Mouse (Mus musculus) G1E-ER4 (cell line): ENCODE results near the gene Gm20388. TPM values are rescaled to one million over a fixed set of nuclear protein-coding genes. Genes with fewer than 3 reads are reported as not detected.

Experiments used
- GATA1 ChIP-seq: IDR thresholded peaks from one replicate; pipeline ENCODE4 v1.8.0; 2012; ENCODE audit warnings: low read length, inconsistent platforms
- polyA plus RNA-seq: library from polyadenylated mRNA; stranded (reverse); fragments of >175 nt; gene quantifications from 2 replicates; pipeline ENCODE4 v1.2.3, GENCODE M21; 2012

Gm20388 gene
- polyA plus RNA-seq, 1 experiment, result not detected

DNA sequence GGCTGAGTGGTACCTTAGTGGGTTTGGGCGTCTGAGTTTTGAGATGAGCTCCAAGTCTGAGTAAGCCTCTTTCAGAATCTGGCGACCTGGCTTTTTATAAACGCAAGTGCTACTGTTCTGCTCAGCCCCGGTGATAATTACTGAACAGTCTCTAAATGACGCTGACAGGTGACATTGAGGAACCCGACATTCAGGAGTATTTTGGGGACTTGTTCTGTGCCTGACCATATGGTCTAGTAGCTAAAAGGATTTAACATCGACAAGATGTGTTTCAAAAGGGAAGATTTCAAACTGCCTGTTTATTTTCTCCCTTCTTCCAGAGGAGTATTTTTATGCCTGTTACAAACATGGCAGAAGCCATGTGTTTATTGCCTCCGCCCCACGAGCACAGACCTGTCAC is 4382.3 kb downstream of the Gm20388 start:
- no peak for TF ChIP-seq GATA1

DNA sequence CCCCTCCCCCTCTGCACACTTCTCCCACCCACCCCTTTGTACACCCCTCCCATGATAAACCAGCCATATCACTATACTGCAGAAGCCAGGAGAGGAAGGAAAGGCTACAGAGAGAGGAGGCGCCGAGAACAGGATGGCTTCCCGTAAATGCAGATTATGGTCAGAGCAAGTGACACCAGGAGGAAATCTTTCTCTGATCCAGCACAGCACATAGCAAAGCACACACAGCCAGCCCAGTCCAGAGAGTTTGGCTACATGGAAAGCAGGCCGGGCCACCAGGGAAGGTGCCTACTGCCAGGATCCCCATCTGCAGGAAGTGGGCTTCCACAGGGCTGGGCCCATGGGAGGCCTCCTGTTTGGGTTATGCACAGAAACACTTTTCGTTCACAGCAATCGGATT is 4383.8 kb downstream of the Gm20388 start:
- TF ChIP-seq GATA1, result no peak

DNA sequence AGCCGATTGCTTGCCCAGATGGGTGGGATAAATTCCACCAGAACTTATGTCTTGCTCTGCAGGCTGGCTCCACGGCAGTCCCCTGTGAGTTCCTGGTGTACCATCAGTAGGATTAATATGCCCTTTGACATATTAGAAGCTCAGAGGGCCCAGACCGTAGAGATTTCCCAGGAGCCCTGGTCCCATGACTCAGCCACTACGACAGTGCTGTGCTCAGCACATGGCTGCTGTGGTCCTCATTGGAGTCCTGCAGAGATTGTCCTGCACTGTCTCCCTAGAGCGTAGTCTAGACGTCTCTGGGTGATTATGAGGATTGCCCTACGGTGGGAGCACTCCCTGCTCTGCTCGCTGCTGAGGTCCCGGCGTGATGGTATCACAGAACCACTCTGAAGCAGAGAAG is 4384.3 kb downstream of the Gm20388 start:
- TF ChIP-seq GATA1, result no peak

DNA sequence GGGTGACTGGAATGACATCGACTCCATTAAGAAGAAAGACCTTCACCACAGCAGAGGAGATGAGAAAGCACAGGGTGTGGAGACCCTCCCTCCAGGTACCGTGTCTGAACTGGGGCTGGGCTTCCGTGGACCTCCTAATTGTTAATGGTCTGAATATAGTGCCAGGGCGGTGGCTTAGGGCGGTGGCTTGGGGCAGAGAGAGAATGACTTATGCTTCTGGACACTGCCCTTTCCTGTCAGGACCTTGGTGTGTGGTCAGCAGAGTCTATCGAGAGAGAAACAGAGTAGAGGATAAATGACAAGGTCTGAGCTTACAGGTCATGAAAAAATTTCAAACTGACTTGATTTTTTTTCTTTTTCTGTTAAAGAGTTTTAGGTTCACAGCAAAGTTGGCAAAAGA is 4384.7 kb downstream of the Gm20388 start:
- no peak for TF ChIP-seq GATA1

DNA sequence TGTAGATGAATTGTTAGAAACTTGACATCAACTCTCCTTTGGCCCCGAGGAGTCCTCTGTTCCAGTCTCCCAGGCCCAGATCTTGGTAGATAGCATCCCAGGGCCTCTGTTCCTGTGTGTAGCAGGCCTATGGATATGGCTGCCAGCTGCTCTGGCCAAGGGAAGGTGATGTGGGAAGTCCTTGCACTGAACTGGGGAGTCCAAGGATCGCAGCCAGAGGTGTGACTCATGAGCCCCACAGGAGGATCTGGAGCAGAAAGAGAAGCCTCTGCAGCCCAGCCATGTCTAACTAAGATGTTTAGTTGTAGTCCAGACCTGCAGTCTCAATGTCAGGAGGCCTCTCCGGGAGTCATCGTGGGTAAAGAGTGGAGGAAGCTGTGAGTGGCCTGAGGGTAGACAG is 4390.9 kb downstream of the Gm20388 start:
- no peak for TF ChIP-seq GATA1

DNA sequence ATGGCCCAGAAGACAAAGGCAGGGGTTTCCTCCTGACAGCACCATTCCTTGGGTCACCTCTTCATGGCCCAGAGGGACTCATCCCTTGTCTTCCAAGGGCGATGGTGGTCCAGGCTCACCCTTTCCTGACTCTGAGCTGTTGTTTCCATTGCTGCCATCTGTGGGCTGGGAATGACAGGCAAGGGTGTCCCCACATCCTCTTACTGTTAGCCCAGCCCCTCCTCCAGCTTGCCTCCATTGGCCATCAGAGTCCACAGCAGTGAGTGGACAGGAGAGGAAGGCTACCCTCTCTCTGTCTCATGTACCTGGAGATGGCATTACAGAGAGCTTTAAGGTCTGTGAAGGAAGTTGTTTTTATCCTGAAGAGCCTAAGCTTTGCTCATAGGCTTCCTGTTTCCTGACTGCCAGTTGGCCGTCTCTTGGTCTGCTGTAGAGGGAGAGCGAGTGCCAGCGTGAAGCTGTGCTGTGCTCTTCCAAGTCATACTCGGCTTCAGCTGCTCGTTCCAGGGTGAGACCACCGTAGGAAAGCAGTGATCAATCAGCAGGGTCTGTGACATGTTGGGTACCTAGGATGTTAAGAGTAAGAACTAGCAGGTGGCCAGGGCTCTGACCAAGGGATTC is 4391.4 kb downstream of the Gm20388 start:
- TF ChIP-seq GATA1, result no peak

DNA sequence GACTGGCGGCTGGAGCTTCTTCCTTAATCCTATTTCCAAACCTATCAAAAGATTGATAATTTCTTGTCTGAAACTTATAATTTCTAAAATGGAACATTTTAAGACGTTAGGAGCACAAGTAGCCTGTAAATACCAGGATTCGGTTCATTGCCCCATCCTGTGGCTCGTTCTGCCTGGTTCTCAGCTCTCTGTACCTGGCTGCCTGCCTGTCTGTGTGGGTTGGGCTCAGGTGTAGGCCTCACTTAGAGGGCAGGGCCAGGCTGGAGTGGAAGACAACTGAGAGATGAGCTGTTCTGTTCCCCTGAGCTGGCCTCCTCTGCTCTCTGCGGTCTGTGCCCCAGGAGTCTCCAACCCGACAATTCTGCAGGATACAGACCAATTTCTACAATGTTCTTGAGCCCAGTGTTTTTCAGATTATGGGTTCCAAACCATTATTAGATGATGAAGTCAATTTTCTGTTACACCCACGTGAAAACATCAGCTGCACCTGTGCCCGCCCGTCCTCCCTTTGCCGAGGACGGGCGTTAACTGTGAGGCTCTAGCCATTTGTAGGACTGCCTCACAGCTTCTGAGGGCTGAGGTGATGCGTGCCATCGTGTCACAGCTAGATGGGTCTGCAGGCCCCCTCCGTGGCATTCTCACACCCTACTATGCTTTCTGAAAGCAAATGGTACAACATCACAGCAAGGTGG is 4392.7 kb downstream of the Gm20388 start:
- TF ChIP-seq GATA1, result no peak

DNA sequence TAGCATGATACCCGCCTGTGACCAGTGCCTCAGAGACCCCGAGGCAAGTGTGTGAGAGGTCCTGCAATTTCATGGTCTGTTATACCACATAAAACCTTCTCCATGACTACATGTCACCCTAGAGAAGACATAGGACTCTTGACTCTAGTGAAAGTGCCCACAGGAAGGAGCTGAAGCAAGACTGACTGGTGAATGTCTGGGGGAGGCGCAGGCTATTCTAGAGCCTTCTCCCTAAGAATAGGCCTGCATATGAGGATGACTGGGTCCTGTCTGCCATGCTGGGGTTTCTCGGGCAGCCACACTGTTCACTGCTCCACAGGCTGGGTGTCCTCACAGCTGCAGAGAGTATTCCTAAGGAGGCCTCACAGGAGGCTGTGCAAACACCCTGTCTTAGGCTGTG is 4393.5 kb downstream of the Gm20388 start:
- no peak for TF ChIP-seq GATA1

DNA sequence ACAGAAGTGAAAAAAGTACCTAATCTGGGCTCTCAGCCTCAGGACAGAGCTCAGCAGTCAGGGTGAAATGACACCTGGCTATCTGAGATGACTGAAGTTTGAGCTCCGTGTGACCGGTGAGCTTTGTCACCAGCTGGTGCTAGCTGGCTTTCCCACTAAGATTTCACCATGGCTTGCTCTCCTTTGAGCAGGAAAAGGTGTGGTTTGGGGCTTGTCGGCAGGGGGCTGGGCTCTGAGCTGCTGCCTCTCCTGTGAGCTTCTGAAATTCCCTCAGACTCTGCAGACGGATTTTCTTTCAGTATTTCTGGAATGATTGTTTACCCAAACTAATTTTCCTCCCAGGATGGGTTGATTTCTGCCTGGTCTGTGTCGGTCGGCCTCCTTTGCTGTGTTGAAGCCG is 4395.9 kb downstream of the Gm20388 start:
- TF ChIP-seq GATA1, result no peak

DNA sequence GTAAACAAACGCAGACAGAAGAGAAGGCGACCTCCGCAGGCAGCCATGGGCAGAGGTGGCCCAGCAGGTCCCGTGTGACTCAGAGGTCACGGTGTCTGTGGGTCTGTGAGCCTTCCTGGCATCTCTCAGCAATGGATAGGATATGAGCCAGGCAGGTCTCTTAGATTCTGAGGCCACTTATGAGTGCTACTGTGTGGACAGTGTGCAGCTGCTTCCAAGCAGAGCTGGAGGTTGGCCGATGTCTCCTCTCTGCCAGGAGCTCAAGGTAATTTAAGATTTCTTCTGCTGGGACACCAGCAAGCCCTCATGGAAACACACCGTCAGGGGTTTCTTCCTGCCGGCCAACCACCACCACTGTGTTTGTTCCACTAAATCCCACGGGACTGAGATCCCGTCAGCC is 4397.1 kb downstream of the Gm20388 start:
- TF ChIP-seq GATA1, result no peak

DNA sequence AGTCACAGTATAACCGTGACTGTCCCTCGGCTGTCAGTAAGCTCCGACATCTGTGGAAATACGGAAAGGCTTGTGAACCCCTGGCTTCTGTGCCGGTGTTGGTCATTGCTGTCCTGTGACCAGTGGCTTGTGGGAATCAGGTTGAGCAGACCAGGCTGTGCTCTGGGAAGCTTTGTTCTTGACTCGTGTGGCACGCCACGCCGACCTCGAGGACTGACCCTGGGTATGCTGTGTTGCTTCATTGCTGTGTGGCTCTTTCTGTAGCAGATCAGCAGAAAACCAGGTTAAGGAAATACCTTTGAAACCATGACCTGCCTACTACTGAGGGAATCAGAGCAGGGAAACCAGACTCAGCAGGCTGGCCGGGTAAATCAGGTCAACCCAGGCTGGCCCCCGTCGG is 4399.9 kb downstream of the Gm20388 start:
- no peak for TF ChIP-seq GATA1

DNA sequence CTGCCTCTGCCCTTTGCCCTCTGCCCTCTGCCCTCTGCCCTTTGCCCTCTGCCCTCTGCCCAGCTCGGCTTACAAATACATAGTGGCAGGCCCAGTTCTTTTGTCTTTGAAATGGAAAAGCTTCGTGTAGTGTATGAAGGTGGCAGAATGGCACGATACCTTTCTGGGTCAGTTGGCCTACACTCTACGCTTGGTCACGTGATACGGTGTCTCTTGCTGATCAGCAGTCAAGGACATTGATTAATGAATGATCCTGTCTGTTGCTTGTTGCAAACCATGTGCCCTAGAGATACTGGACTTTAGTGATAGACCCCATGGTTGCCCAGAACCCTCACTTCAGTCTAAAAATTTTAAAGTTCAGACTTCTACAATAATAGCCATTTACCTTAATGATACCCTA is 4400.5 kb downstream of the Gm20388 start:
- no peak for TF ChIP-seq GATA1

DNA sequence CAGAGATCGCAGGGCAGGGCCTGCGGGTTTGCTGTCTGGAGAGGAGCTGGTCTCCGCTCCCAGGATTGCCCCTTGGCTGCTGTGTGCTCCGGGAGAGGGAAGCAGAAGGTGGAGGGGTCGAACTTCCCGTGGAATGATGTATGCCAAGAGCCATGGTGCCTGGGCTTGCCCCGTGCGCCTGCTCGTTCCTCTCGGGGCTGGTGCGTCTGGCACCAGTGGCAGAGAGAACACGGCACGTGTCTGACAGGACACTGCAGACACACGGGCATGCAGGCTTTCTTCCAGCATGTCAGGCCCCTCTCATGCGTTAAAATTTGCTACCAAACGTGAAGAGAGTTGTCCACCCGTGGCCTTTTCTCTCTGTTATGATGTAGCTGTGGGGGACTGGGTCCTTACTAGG is 4401.1 kb downstream of the Gm20388 start:
- TF ChIP-seq GATA1, result no peak

DNA sequence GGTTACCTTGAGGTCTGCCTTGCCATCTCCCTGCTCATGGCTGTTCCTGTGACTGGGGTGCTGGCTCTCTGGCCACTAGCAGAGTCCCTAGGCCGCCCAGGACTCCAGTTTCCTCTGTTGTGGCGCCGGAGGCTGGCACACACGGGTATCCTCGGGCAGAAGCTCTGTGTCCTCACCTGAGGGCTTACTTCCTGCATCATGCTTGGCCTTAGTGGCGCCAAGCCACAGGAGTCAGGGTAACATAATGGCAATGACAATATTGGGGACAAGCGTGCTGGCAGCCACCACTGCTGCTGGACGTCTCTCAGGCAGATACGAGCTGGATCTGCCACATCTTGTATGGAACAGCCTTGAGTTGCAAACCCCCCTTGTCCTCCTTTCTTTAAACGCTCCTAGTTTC is 4401.6 kb downstream of the Gm20388 start:
- TF ChIP-seq GATA1, result no peak

DNA sequence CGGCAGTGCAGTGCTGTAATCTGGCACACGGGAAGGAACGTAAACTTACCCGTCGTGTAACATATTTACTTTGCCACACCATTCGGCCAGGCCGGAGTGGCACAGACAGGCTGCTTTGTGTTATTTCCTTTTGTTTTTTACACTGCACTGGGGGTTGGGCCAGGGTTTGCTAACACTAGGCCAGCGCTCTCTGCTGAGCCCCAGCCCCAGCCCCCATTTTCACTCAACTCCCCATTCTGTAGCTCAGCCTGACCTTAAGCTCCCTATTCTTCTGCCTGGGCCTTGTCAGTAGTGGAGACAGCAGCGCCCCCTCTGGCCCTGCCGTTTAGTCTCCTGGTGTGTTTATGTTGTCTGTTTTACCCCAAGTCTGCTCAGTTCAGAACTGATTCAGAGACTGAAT is 4404.2 kb downstream of the Gm20388 start:
- TF ChIP-seq GATA1, result no peak

DNA sequence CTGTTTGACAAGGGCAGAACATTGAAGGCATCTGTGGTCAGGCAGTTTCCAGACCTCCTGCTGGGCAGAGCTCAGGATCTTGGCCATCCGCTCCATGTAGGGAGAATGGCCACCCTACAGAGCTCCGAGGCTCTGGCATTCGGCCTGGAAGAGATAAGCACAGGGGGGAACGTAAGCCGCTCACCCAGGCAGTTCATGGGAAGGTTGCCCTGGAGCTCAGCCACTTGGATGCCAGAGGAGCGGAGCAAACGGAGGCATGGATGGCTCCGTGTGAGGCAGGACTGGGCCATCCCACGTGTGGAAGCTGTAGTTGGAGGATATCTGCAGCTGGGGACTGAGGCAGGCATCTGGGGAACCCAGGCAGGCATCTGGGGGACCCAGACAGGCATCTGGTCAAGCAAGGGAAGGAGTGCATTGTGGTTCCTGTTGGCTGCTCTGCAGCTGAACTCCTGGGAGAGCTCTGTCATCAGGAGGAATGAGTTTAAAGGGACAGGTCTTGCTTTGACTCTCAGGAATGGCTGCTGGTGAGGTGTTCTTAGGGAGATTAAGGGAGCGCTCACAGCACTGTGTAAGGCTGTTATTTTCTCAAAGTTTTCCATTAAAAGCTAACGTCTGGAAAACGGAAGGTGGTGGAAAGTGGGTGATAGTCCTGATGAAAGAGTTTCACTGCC is 4406.0 kb downstream of the Gm20388 start:
- TF ChIP-seq GATA1, result no peak

DNA sequence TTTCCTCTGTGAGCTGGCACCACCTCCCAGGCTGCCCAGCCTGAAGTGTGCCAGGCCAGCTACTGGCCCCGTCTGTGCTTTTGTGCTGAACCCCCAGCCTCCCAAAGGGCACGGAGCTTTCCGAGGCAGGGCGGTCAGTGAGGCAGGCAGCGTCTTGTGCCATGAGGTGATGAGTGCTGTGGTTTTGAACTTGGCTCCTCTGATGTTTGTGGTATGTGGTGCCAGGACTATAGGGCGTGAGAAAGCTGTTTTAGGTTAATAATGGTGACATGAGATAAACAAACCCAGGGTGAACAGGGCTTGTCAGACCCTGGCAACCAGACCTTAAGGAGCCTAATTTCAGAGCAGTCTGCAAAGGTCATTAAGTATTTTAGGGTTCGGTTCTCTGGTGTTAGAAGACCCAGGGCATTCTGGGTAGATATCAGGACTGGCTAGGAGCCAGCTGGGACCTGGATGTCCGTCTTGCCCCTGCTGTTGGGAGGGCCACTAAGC is 4406.6 kb downstream of the Gm20388 start:
- no peak for TF ChIP-seq GATA1

DNA sequence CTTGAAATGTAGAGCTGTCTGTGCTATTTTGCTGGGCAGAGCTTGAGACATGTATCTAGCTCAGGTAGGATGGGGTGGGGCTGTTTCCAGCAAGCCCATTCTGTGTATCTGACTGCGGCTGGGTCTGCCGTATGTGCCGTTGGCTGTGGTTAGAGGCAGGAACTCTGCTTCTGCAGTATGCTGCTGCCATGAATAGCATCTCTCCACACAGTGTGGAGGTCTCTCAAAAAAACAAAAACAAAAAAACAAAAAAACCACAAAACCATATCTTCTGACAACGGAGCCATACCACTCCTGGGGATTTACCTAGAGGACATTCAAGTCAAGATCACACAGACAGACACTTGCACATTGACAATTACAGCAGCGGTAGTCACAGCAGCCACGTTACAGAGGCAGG is 4407.2 kb downstream of the Gm20388 start:
- TF ChIP-seq GATA1, result no peak
